Mouse (Mus musculus): ENCODE measurements around the gene Suds3. TPM values are rescaled to one million over a fixed set of nuclear protein-coding genes. Genes with fewer than 3 reads are reported as not detected.
A peak's percentile ranks its signal among the peaks of the same experiment; 100 is the strongest.

Suds3 gene
- polyA plus RNA-seq, 1 experiment: 89.6 TPM

DNA sequence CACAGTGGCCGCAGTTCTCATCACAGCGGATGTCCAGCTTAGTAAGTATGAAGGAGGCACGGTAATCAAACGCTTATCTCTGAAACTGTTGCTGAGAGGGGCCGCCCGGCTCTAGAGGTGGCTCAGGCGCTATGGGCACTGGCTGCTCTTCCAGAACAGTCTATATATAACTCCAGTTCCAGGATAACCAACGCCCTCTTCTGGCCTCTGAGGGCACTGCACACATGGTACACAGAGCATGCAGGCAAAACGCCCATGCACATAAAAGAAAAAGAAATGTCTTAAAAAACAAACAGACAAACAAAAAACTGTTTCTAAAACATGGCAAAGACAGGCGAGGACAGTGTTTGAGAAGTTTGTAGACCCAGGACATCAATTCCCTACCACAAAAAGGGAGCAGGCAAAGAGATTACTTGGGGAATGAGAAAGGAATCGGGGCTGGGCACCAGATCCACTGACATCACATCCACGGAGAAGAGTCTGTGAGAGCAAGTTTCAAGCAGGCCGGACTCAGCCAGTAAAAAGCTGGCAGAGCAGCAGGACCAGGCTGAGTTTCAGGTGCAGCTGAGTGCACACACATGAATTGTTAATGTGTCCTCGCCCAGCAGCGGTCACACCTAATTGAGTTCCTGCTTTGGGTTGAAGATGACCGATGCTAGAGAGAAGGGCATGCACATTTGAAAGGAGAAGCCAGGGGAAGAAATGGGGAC is 4.7 kb downstream of the Suds3 start:
- Histone ChIP-seq H3K27ac (replicated peaks; ENCODE audit: low read depth, low read length) (no peak overlapping the region), H3K4me1 (ENCODE audit: control insufficient read depth, insufficient read depth, insufficient read length, low read length) (no peaks in the 10 kb centered on the region; the same call in 1 of the 2 replicates)

DNA sequence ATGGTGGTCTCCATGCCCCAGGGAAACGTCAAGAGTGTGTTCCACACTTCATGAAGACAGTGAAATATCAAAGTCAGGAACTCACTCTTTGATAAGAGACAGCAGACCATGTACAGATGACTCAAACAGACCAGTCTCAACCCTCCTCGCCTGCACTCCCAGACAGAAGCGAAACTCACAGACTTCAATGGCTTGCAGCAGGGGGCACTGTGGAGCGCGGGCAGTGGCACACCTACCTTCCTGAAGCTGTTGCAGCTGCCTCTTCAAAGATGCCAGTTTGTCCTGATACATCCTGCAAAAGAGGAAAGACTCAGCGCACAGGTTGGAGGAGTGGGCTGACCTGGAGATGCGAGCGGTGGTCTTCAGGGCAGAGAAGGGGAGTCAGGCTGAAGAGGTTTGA is 6.4 kb downstream of the Suds3 start:
- no peaks in the 10 kb centered on the region; the same call in 1 of the 2 replicates for H3K4me1 ChIP-seq (ENCODE audit: control insufficient read depth, insufficient read depth, insufficient read length, low read length)
- no peak overlapping the region for H3K4me3 ChIP-seq (ENCODE audit: insufficient read depth, low read depth, low read length)
- H3K27ac ChIP-seq (replicated peaks; ENCODE audit: low read depth, low read length): peak overlapping the region; percentile 28

More for the DNA sequence above, 4.7 kb downstream of the Suds3 start:
- no peak overlapping the region for H3K4me3 ChIP-seq (ENCODE audit: insufficient read depth, low read depth, low read length)

DNA sequence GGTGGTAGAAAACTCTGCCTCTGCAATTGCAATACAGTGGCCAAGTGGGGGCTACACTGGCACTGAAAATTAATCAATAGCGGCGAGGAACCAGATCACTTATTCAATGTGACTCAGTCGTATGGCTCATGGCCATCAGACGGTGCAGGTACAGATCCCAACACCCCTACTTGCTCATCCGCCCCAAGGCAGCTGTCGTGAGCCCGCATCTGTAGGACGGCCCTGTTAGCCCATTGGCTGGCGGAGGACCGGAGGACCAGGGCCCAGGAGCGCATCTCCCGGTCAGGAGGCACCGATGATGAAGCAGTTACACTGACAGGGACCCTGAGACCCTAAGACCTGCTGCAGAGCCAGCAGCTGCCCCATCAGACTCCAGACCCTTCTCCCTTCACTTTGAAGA is 7.2 kb downstream of the Suds3 start:
- Histone ChIP-seq H3K4me1 (ENCODE audit: control insufficient read depth, insufficient read depth, insufficient read length, low read length) (no peaks in the 10 kb centered on the region; the same call in 1 of the 2 replicates), H3K27ac (replicated peaks; ENCODE audit: low read depth, low read length) (no peak overlapping the region), H3K4me3 (ENCODE audit: insufficient read depth, low read depth, low read length) (no peak overlapping the region)

- Histone ChIP-seq H3K4me3 (ENCODE audit: insufficient read depth, low read depth, low read length) (no peak overlapping the region), H3K27ac (replicated peaks; ENCODE audit: low read depth, low read length) (no peak overlapping the region), H3K4me1 (ENCODE audit: control insufficient read depth, insufficient read depth, insufficient read length, low read length) (no peaks in the 10 kb centered on the region; the same call in 1 of the 2 replicates)
These were observed 7.6 kb downstream of the Suds3 start for GRCm38 (mm10) chr5:117108292-117108691.

DNA sequence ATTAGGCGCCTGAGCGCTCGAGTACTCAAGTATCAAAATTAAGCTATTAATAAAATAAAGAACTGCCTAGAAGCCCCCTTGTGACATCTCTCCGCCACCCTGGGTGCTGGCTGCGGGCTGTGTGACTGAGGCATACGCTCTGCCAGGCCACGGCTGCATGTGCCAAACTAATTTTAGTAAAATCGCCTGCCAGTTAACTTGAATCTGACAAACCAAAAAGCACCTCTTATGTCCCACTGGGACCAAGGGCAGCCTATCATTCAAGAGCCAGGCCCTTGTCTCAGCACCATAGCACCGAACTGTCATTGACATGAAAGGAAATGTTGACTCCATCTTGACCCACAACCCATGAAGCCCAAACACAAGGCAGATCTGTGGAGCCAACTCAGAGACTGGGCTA is 10.2 kb downstream of the Suds3 start:
- Histone ChIP-seq H3K4me1 (ENCODE audit: control insufficient read depth, insufficient read depth, insufficient read length, low read length) (no peaks in the 10 kb centered on the region; the same call in 1 of the 2 replicates), H3K27ac (replicated peaks; ENCODE audit: low read depth, low read length) (no peak overlapping the region), H3K4me3 (ENCODE audit: insufficient read depth, low read depth, low read length) (no peak overlapping the region)

GRCm38 (mm10) chr5:117104329-117104728 is 11.6 kb downstream of the Suds3 start:
- Histone ChIP-seq H3K4me1 (ENCODE audit: control insufficient read depth, insufficient read depth, insufficient read length, low read length) (no peaks in the 10 kb centered on the region; the same call in 1 of the 2 replicates), H3K27ac (replicated peaks; ENCODE audit: low read depth, low read length) (no peak overlapping the region), H3K4me3 (ENCODE audit: insufficient read depth, low read depth, low read length) (no peak overlapping the region)

DNA sequence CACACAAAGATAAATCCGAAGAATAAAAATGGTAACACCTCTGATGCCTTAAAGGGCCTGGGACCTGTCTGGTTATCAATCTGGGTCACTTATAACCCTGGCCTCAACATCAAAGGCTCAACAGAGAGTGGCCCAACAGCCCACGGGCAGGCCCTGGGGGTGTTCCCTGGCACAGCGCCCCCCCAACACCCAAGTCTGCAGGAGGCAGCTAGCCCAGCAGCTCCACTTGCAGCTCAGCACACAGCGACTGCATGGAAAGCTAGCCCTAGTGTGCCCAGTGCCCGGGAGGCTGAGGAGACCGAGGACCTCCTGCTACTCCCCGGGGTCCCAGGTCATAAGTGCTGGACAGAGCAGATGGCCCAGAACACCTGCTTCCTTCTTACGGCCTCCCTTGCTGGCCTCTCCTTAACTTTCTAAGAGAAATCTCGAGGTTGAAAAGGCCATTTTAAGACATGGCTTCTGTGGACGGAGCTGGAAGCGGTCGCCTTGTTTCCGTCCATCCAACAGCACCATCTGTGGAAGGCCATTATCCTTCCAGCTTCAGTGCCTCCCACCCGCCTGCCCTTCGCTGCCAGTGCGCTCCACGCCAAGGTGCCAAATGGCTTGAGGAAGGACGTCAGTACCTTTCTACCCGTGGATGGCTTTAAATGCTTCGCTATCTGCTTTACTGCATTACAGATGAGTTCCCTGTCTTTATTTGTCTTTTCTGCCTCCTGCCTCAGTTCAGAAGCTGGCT is 12.6 kb downstream of the Suds3 start:
- no peaks in the 10 kb centered on the region for H3K4me1 ChIP-seq (ENCODE audit: control insufficient read depth, insufficient read depth, insufficient read length, low read length)
- no peak overlapping the region for H3K4me3 ChIP-seq (ENCODE audit: insufficient read depth, low read depth, low read length)
- no peak overlapping the region for H3K27ac ChIP-seq (replicated peaks; ENCODE audit: low read depth, low read length)

DNA sequence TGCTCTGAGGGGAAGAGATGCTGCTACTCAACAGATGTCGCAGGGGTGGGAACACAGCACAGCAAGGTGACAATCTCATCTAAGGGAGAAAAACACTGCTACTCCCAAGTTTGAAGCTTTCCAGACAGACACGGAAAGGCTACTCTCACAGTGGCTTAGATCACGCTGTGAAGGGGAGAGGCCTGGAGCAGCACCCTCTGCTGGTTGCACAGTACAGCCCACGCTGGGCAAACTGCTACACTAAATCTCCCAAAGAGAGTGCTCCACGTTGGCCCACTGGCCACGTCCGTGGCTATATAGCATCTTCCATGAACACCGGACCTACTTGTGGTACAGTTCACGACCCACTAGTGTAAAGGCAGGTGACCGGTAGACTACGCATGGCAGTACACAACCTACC is 16.2 kb downstream of the Suds3 start:
- Histone ChIP-seq H3K4me1 (ENCODE audit: control insufficient read depth, insufficient read depth, insufficient read length, low read length) (no peaks in the 10 kb centered on the region), H3K27ac (replicated peaks; ENCODE audit: low read depth, low read length) (no peak overlapping the region), H3K4me3 (ENCODE audit: insufficient read depth, low read depth, low read length) (no peak overlapping the region)

- Histone ChIP-seq H3K4me3 (ENCODE audit: insufficient read depth, low read depth, low read length) (no peak overlapping the region), H3K4me1 (ENCODE audit: control insufficient read depth, insufficient read depth, insufficient read length, low read length) (no peaks in the 10 kb centered on the region), H3K27ac (replicated peaks; ENCODE audit: low read depth, low read length) (no peak overlapping the region)
These were observed 16.9 kb downstream of the Suds3 start for GRCm38 (mm10) chr5:117099008-117099407.

- Histone ChIP-seq H3K4me3 (ENCODE audit: insufficient read depth, low read depth, low read length) (no peak overlapping the region), H3K4me1 (ENCODE audit: control insufficient read depth, insufficient read depth, insufficient read length, low read length) (no peaks in the 10 kb centered on the region), H3K27ac (replicated peaks; ENCODE audit: low read depth, low read length) (no peak overlapping the region)
These were observed 19.2 kb downstream of the Suds3 start for GRCm38 (mm10) chr5:117096716-117097115.

GRCm38 (mm10) chr5:117094431-117094830 is 21.5 kb downstream of the Suds3 start:
- Histone ChIP-seq H3K4me3 (ENCODE audit: insufficient read depth, low read depth, low read length) (no peak overlapping the region), H3K4me1 (ENCODE audit: control insufficient read depth, insufficient read depth, insufficient read length, low read length) (no peaks in the 10 kb centered on the region), H3K27ac (replicated peaks; ENCODE audit: low read depth, low read length) (no peak overlapping the region)

GRCm38 (mm10) chr5:117089786-117090185 is 26.1 kb downstream of the Suds3 start:
- H3K27ac ChIP-seq (replicated peaks; ENCODE audit: low read depth, low read length): no peak overlapping the region

DNA sequence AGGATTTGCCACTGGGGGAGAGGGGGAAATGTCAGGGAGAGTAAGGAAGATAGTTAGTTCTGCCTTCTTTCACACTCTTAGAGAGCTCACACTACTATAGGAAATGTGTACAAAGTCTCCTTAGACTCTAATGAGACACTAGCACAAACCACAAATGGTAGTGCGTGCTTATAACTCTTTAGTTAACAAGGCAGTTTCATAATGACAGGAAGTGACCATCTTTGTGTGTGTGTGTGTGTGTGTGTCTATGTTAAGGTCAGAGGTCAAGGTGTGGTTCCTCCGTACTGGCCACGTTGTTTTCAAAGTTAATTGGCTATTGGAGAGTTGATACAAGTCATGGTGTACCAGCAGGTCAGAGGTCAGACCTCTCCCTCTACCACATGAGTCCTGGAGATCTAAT is 26.8 kb downstream of the Suds3 start:
- Histone ChIP-seq H3K4me3 (ENCODE audit: insufficient read depth, low read depth, low read length) (no peak overlapping the region), H3K4me1 (ENCODE audit: control insufficient read depth, insufficient read depth, insufficient read length, low read length) (peaks cover 3% of the 10 kb centered on the region; the same call in 1 of the 2 replicates), H3K27ac (replicated peaks; ENCODE audit: low read depth, low read length) (no peak overlapping the region)

More at GRCm38 (mm10) chr5:117089786-117090185, 26.1 kb downstream of the Suds3 start:
- peaks cover 3% of the 10 kb centered on the region; the same call in 1 of the 2 replicates for H3K4me1 ChIP-seq (ENCODE audit: control insufficient read depth, insufficient read depth, insufficient read length, low read length)
- H3K4me3 ChIP-seq (ENCODE audit: insufficient read depth, low read depth, low read length): no peak overlapping the region

DNA sequence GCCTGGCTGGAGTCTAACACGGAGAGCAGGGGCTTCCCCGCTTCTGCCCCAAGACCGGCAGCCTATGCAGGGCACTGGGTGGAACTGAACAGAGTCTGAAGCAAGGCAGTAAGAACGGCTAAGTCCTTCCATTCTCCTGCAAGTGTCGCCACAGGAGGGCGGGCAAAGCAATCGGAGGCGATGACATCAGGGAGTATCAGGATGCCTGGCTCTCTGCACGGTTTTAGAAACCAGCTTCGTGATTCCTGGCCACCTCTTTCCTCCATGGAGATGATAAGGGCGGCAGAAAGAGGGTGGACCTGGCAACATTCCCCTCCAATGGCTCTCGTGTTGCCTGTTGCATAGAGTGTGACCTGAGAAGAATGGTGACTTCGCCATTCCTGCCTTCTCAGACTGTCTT is 28.2 kb downstream of the Suds3 start:
- Histone ChIP-seq H3K27ac (replicated peaks; ENCODE audit: low read depth, low read length) (no peak overlapping the region), H3K4me1 (ENCODE audit: control insufficient read depth, insufficient read depth, insufficient read length, low read length) (peaks cover 3% of the 10 kb centered on the region; the same call in 1 of the 2 replicates), H3K4me3 (ENCODE audit: insufficient read depth, low read depth, low read length) (no peak overlapping the region)

GRCm38 (mm10) chr5:117069498-117069894 is 46.4 kb downstream of the Suds3 start:
- no peak overlapping the region for H3K27ac ChIP-seq (replicated peaks; ENCODE audit: low read depth, low read length)
- H3K4me3 ChIP-seq (ENCODE audit: insufficient read depth, low read depth, low read length): peak overlapping the region; percentile 18; the same call in 1 of the 2 replicates

More at GRCm38 (mm10) chr5:117069498-117069894, 46.4 kb downstream of the Suds3 start:
- H3K4me1 ChIP-seq (ENCODE audit: control insufficient read depth, insufficient read depth, insufficient read length, low read length): no peaks in the 10 kb centered on the region
